Mouse (Mus musculus): ENCODE data around the gene Btk. TPM values are rescaled to one million over a fixed set of nuclear protein-coding genes. Genes with fewer than 3 reads are reported as not detected.

The Btk gene
- 0.07 and 0.26 TPM in 2 replicates for polyA plus RNA-seq (2012; rRNA removed)

DNA sequence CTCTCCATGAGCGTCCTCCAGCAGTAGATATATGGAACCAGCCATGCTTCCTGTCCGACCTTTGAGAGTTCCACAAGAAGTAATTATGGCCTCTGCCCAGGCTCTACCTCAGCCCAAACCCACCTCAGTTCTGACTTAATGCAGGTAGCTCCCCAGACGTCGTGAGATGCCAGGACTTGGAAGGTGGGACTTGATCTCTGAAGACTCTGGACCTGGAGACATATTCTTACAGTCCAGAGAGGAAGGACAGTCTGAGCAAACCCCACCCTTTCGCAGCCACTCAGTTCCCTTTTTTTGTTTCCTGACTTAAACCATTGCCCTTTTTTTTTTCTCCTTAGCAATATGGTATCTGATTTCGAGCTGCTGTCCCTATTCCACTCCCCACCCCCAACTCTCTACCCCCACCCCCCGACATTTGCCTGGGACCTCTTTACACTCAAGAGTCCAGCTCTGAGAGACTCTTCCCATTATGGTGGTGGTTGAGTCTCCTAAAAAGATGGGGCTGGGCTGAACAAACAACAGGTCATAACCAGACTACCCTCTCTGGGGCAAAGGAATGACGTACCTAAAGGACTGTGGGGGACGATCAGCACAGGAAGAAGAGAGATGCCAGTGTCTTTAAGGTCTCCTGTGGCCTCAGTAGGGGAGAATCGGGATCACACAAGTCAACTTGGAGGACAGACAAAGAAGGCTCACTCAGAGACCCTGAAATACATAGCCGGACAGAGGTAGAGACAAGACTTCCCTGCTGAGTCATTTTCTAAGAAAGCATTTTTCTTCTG is at the start of gene Btk:
Btk (minus strand) TSS at position 683 of the 782 bp plus-strand sequence.

DNA sequence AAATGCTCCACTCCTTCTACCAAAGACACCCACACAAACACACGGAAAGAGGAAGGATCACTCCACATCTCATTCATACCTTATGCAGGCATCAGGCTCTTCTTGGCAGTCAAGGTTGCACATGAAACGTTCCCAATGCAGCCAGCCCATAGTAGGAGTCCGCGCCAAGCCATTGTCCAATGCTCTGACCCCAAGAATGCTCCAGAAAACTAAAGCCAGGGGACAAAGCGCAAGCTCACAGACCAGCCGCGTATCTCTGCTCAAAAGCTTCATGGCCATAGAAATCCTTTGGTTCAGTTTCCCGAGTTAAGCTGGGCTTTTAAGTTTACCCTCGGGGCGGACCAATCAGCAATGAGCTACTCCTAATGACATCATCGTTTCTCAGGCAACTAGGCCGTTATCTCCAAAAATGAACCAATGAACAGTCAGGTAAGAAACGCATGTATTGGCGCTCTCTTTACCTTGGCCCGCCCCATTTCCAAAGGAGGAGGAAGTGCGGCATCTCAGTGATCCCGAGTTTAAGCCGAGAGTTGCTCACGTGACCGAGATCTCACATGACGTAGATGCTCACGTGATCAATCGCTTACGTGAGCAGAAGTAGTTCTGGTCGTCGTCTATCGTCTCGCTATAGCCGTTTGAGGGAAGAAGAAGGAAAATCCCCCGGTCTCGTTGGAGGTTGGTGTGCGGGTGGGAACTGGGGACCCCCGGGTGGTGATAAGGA is 17.4 kb upstream of the Btk start, which contains the start of the genes Gla and Hnrnph2:
Gla (minus strand) TSS at position 467 of the 721 bp plus-strand sequence.
Hnrnph2 (plus strand) TSS at position 521 of the 721 bp plus-strand sequence.

DNA sequence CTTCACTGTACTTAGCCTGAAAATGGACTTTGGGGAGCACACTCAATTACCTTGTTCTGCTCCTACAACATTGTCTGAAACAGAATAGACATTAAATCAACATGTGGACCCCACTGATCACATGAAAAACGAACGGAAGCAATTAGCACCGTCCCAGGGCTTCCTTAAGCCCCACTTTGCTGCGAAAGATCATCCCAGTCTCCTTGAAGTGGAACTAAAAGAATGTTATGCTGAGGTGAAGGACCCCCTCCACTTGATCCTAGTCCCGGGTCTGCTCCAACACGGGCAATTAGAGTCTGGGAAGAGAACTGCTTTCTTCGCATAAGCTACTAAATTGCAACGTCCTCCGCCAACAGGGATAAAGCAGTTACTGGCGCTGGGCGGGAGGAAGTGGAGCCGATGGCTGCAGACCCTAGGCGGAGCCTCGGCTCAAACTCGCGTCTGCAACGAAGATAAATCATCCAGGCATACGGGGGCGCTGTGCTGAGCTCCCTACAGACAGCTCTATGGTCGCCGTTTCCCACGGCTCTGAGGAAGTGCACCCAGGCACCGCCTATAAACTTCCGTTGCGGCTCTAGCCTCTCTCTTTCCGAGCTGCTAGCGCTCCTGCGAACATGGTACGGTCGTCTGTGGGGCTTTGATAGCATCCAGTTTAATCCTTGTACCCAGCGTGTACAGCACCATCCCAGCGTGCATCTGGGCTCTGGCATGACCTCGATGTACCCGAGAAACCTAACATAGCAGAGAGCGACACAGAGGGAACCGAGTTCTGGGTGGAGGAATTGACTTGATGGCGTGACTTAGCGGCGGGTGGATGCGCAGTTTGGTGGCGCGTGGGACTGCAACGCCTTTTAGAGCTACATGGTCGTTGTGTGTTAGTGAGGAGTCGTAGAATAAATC is 2.0 kb upstream of the Btk start, which contains the start of gene Rpl36a:
Rpl36a (plus strand) TSS at position 552 of the 900 bp plus-strand sequence.

DNA sequence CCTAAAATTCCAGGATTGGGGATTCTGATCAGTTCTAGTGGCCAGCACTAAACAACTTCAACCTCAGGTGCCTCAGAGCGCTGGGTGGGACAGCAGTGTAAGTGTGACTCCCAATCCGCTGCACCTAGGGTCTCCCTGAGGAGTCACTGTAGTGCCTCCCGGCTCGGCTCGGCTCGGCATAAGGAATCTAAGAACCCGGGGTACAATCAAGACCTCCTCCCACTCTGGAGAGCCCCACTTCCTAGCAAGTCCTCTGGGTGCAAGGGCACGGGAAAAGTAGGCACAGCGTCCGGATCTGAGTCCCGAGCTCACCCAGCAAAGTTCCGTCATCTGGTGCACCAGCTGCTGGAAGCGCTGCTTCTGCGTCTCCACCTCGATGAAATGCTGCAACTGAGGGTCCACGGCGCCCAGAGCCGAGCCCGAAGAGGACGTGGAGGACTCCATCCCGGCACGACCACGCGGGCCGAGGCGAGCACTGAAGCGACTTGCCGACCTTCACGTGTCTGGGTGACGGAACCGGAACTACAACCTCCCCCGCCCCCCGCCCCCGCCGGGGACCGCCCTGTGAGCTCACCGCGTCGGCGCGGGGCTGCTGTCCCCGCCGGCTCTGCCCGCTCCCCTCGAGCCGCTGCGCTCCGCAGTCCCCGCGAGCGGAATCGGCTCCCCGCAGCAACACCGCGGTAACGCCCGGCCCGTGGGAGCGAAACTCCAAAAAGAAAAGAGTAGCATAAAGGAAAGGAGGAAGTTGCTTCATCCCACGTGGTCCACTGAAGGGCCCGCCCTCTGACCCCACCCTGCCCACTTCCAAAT is 42.0 kb downstream of the Btk start, which contains the start of gene Timm8a1:
Timm8a1 (minus strand) TSS at position 721 of the 810 bp plus-strand sequence.

Other genes with a start within 250 kb of the Btk start
- gene Drp2, start 179.0 kb downstream of the Btk start, polyA plus RNA-seq (2012; rRNA removed): 3.1 and 4.0 TPM in 2 replicates
- gene Taf7l, start 107.1 kb downstream of the Btk start, polyA plus RNA-seq (2012; rRNA removed): not detected in 2 replicates
- 0.53 and 0.89 TPM in 2 replicates for gene Timm8a1, start 41.7 kb downstream of the Btk start, polyA plus RNA-seq (2012; rRNA removed)
- gene Rpl36a, start 2.1 kb upstream of the Btk start, polyA plus RNA-seq (2012; rRNA removed): 119 and 151 TPM in 2 replicates
- 1.5 and 2.1 TPM in 2 replicates for gene Gla, start 17.6 kb upstream of the Btk start, polyA plus RNA-seq (2012; rRNA removed)
- 4.6 and 6.8 TPM in 2 replicates for gene Hnrnph2, start 17.6 kb upstream of the Btk start, polyA plus RNA-seq (2012; rRNA removed)
- 1.2 and 1.4 TPM in 2 replicates for gene Armcx4, start 102.9 kb upstream of the Btk start, polyA plus RNA-seq (2012; rRNA removed)
- gene Armcx1, start 134.4 kb upstream of the Btk start, polyA plus RNA-seq (2012; rRNA removed): 3.7 and 4.2 TPM in 2 replicates
- gene Armcx6, start 167.8 kb upstream of the Btk start, polyA plus RNA-seq (2012; rRNA removed): 7.6 and 10.4 TPM in 2 replicates
- 4.1 and 4.9 TPM in 2 replicates for gene Armcx3, start 173.0 kb upstream of the Btk start, polyA plus RNA-seq (2012; rRNA removed)
- gene Armcx2, start 225.7 kb upstream of the Btk start, polyA plus RNA-seq (2012; rRNA removed): 78.0 and 88.6 TPM in 2 replicates